Mouse (Mus musculus): ENCODE results near the gene G0s2.
A peak's percentile ranks its signal among the peaks of the same experiment; 100 is the strongest.
"Not testable (repeated sequence)": the region's sequence is repeated elsewhere in the genome, so short reads cannot be mapped to it uniquely, and the experiment has no call there.

The G0s2 gene

DNA sequence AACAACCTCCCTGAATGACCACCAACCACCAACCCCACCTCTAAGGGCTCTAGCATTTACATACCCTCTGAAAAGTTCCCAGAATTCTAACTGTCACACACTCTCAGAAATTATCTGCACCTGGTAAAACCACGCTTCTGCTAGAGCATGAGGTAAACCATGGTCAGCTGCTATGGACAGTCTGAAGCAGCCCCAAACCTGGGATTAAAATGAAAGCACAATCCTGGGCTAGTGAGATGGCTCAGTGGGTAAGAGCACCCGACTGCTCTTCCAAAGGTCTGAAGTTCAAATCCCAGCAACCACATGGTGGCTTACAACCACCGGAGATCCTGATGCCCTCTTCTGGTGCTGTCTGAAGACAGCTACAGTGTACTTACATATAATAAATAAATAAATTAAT lies 19.1 kb downstream of the G0s2 start:
- DNase-seq (ENCODE audit: low spot score in 2 of 2): not testable (repeated sequence)

DNA sequence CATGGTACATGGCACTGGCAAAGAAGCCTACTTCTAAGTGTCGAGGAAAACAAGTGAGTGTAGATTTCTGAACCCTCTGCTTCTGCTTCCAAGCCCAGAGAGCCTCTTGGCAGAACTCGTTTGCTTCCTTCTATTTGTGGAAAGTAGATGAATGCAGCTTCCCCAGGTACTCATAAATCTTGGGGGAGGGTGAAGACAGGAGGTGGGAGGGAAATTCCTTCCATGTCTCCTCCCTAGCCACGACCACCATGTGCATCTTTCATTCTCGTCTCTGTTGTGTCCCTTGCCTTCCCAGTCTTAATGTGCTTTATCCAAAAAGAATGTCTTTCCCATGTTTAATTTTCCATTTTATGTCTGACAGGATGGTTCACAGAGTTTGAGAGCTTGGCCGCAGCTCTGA lies 20.4 kb downstream of the G0s2 start:
- DNase-seq (ENCODE audit: low spot score in 2 of 2): no peak

DNA sequence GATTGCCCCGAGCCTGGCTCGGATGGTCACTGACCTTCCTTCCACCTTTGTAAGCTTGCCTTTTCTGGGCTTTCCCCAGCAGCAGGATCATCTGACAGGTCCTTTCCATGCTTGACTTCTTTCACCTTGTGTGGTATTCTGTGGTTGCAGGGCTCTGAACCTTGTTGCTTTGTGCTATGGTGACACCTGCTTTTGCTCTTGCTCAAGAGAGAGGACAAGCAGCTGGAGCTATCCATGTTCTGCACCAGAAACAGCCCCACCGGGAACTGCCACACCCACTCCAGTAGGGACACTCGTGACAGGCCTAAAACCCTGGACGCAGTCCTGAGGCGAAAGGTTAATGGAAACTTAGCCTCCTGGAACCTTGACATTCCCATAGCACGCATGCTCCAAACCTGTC lies 21.6 kb downstream of the G0s2 start:
- no peak for DNase-seq (ENCODE audit: low spot score in 2 of 2)

GRCm38 (mm10) chr1:193250026-193250425 lies 23.0 kb downstream of the G0s2 start:
- peak in 1 of 2 experiments; percentile 40 for DNase-seq (ENCODE audit: low spot score in 2 of 2)

DNA sequence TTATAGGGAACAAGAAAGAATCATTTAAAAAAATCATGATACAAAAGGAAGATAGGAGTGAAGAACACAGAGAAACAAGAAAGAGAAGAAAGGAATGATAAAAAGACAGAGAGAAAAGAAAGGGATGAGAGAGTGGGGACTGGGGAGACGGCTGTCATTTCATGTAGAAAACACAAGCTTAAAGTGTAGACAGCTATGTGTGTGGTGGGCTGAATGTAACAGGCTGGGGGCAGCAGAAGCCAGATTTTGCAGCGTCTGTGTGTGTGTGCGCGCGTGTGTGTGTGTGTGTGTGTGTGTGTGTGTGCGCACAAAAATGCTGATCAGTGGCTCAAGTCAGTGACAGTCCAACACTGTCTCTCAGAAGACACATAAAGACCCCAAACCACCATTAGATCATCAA lies 28.8 kb downstream of the G0s2 start:
- DNase-seq (ENCODE audit: low spot score in 2 of 2): no peak

DNA sequence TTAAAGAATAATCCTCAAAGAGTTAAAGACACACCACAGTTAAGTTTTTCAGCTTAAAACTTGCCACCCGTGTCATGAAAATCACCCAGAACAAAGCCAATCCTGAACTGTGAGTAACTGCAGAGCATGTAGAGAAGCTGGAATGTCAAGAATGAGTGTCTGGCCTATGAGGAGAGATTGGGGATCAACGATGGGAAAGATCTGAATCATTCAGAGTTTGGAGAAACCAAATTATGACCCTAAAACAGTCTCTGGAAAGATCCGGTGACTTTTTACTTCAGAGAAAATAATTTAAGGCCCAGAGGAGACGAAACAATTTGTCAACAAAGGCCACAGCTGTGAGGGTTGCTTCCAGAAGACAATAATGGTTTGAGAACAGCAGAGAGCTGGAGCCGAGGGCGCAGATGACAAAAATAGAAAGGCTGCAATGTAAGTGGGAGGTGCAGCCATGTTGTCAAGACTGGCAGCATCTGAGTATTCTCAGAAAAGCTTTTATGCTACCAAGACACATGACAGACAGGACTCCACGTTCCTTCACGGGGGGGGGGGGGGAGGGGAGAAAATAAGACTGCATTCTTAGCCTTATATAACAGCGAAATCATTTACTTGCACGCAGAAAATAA lies 29.3 kb downstream of the G0s2 start:
- no peak for DNase-seq (ENCODE audit: low spot score in 2 of 2)

- no peak for DNase-seq (ENCODE audit: low spot score in 2 of 2)
Observed at GRCm38 (mm10) chr1:193242863-193243262, 30.2 kb downstream of the G0s2 start.

GRCm38 (mm10) chr1:193242238-193242637 lies 30.8 kb downstream of the G0s2 start:
- DNase-seq (ENCODE audit: low spot score in 2 of 2): peak; percentile 82 to 89

DNA sequence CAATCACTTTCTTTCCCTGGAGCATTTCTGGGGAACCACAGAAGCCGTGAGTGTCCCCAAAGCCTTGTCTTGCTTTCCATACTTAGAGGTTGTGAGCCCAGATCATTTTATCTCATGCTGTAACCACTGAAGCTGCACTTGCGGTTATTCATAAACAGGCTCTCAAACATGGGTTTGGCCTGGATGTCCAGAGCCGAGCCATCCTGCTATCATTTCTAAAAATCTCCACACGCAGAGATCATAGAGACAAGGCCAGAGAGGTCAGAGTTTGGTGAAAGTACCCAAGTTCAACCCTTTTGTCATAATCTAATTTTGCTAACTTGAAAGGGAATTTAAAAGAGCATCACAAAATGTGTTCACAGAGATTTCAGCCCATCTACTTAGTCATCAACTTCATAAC lies 31.6 kb downstream of the G0s2 start:
- no peak for DNase-seq (ENCODE audit: low spot score in 2 of 2)

DNA sequence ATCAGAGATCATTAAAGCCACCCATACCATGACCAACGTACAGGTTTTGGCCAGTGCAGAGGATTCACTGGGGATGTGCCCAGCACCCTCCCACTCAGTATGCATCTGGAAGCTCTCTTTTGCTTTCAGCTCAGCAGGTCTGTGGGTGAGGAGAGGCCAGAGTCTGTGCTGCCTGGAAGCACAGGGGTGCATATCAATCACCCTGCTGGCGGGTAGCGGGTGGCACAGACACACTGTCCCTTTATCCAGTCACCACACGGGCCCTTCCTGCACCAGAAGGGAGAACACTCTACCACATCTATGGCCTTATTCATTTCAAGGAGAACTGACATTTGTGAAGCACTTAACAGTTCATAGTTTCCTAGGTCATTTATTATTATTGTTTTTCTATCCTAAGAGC lies 34.6 kb downstream of the G0s2 start:
- DNase-seq (ENCODE audit: low spot score in 2 of 2): no peak

DNA sequence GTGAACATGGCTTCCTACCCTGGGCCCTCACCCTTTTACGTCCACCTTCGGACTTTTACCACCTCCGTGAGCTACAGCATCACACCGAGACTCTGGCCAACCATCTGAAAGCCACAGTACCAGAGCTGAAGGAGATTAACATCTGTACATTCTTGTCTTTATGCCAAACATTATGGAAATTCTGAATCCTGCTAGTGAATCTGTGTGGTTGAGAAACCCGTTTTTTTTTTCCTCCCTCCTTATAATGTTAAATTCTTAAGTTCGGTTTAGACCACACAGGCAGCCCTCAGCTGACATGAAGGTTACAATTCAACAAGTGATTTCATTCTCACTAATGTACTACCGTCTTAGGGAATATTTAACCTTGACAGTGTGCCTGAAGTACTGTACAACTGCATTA lies 38.1 kb downstream of the G0s2 start:
- no peak for DNase-seq (ENCODE audit: low spot score in 2 of 2)

- no peak for DNase-seq (ENCODE audit: low spot score in 2 of 2)
Observed at GRCm38 (mm10) chr1:193234130-193234645, 38.8 kb downstream of the G0s2 start.

DNA sequence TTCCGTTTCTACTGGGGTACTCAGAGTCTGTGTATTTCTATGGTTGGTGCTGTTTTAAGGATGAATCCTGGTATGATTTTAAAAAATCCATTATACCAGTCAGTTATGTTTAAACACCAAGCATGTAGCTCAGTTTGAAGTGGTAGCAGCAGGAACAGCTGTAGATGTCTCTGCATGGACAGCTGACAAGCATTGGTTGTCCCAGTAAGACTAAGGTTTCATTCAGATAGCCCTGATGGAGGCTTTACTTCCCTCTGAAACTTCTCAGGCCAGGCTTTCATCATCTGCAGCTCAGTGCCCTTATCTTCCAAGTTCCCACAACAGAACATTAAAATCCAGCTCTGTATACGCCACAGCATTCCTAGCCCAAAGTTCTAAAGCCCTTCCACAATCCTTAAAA lies 40.3 kb downstream of the G0s2 start:
- no peak for DNase-seq (ENCODE audit: low spot score in 2 of 2)

GRCm38 (mm10) chr1:193230935-193231334 lies 42.1 kb downstream of the G0s2 start:
- no peak for DNase-seq (ENCODE audit: low spot score in 2 of 2)

DNA sequence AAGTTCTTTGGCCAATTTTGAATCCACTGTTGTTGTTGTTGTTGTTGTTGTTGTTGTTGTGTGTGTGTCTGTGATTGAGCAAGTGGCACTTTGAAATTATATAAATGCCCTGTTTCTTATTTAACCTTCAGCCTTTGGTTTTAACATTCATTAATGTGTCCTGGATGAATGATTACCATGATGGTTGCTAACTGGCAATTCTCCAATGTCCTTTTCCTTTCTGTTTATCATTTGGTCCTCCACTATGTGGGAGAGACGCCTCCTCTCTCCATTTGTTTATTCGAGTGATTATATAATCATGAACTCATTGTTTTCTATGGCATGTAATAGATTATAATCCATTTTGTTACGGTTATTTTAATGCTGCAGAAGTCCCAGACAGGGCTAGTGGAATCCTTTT lies 42.5 kb downstream of the G0s2 start:
- DNase-seq (ENCODE audit: low spot score in 2 of 2): no peak

GRCm38 (mm10) chr1:193229570-193229969 lies 43.4 kb downstream of the G0s2 start:
- DNase-seq (ENCODE audit: low spot score in 2 of 2): no peak

- no peak for DNase-seq (ENCODE audit: low spot score in 2 of 2)
Observed at GRCm38 (mm10) chr1:193227537-193227936, 45.5 kb downstream of the G0s2 start.

GRCm38 (mm10) chr1:193226724-193227522 lies 46.1 kb downstream of the G0s2 start:
- DNase-seq (ENCODE audit: low spot score in 2 of 2): no peak

DNA sequence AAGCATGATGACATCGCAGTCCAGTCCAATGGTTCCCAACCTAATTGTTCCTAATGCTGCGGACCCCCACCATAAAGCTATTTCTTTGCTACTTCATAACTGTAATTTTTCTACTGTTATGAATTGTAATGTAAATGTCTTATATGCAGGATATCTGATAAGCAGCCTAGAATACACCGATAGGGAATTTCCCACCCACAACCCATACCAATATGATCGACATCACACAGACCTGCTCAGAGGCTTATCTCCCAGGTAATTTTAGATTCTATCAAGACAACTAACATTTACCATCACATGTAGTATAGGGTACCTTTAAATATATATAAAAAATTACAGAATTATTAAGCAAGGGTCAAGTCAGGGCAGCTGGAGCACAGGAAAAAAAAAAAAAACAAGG lies 46.9 kb downstream of the G0s2 start:
- no peak for DNase-seq (ENCODE audit: low spot score in 2 of 2)

DNA sequence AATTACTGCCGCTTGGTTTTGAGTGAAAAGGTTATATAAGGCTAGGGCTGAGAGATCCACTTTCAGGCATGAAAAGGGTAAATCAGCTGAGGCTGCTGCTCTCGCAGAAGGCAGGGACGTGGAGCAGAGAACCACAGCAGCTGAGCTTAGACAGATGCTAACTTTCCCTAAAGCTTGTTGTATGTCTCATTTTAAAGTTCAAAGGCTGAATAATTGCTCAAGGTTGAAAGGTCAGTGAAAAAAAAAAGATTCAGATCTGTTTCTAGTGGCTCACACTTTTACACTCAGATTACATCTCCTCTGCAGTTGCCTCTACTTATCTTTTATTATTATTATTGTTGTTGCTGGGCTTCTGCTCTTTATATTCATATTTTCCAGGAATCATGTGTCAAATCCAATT lies 47.5 kb downstream of the G0s2 start:
- DNase-seq (ENCODE audit: low spot score in 2 of 2): no peak

Measured in right cerebral cortex, postnatal 36 days (tissue).